Mouse (Mus musculus): Measurements from ENCODE around the gene Gm4312.
A peak's percentile ranks its signal among the peaks of the same experiment; 100 is the strongest.
"Not testable (repeated sequence)": the region's sequence is repeated elsewhere in the genome, so short reads cannot be mapped to it uniquely, and the experiment has no call there.

Gene Gm4312

GRCm38 (mm10) chr10:100382460-100382859 lies at the start of gene Gm4312:
TSS of gene Gm4312 (minus strand) at chr10:100382560.
- not testable (repeated sequence) for DNase-seq (ENCODE audit: low spot score in 2 of 2)

GRCm38 (mm10) chr10:100427592-100427991 lies 45.2 kb upstream of the Gm4312 start:
- DNase-seq (ENCODE audit: low spot score in 2 of 2): no peak

- DNase-seq (ENCODE audit: low spot score in 2 of 2): no peak
These were observed 33.2 kb upstream of the Gm4312 start for GRCm38 (mm10) chr10:100415566-100415965.

GRCm38 (mm10) chr10:100402301-100402700 lies 19.9 kb upstream of the Gm4312 start:
- DNase-seq (ENCODE audit: low spot score in 2 of 2): not testable (repeated sequence)

GRCm38 (mm10) chr10:100361038-100361437 lies 21.3 kb downstream of the Gm4312 start, which contains the start of gene Gm4307:
TSS of gene Gm4307 (plus strand) at chr10:100361338.
- DNase-seq (ENCODE audit: low spot score in 2 of 2): not testable (repeated sequence)

GRCm38 (mm10) chr10:100356841-100357240 lies 25.5 kb downstream of the Gm4312 start:
- peak; percentile 7 to 12 for DNase-seq (ENCODE audit: low spot score in 2 of 2)

- DNase-seq (ENCODE audit: low spot score in 2 of 2): not testable (repeated sequence)
These were observed 31.6 kb downstream of the Gm4312 start, which contains the start of gene Gm4305 for GRCm38 (mm10) chr10:100350793-100351192. TSS of gene Gm4305 (plus strand) at chr10:100351093.

GRCm38 (mm10) chr10:100345672-100346071 lies 36.7 kb downstream of the Gm4312 start, which contains the start of gene Gm4303:
TSS of gene Gm4303 (plus strand) at chr10:100345972.
- DNase-seq (ENCODE audit: low spot score in 2 of 2): not testable (repeated sequence)

- DNase-seq (ENCODE audit: low spot score in 2 of 2): not testable (repeated sequence)
These were observed 41.8 kb downstream of the Gm4312 start, which contains the start of gene Gm4302 for GRCm38 (mm10) chr10:100340536-100340935. TSS of gene Gm4302 (plus strand) at chr10:100340836.

GRCm38 (mm10) chr10:100335376-100335775 lies 47.0 kb downstream of the Gm4312 start, which contains the start of gene Gm4301:
TSS of gene Gm4301 (plus strand) at chr10:100335676.
- DNase-seq (ENCODE audit: low spot score in 2 of 2): not testable (repeated sequence)
